Mouse (Mus musculus): ENCODE measurements around the gene Tpo. TPM values are rescaled to one million over a fixed set of nuclear protein-coding genes. Genes with fewer than 3 reads are reported as not detected.

The Tpo gene
- polyA plus RNA-seq, 1 experiment from 2014 or later, result not detected

DNA sequence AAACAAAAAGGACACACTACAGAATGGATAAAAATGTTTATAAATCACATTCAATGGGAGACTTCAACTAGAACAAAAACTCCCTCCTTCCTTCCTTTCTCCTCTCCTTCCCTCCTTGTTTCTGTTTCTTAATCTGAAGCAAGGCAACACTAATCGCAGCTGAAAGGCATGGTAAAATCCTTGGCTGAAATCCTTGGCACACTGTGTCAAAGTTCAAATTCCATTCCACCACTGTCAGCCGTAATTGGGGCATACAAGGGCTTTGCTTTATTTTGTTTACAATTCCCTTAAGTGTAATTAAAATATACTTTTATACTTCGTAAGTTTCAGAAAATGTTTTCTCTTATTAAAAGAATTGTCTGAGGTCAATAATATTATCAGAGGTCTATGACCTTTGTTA lies 108.9 kb downstream of the Tpo start:
- H3K4me3 ChIP-seq (ENCODE audit: low read depth, low read length), result no peak overlapping the region
- ATAC-seq (replicated peaks; ENCODE audit: low FRiP score) (no peak), DNase-seq (ENCODE audit: low spot score) (no peak)
- no peaks in the 10 kb centered on the region; the same call in 1 of the 2 replicates for H3K36me3 ChIP-seq (ENCODE audit: control insufficient read depth, insufficient read depth, low read length)
- no peak overlapping the region for H3K9ac ChIP-seq (ENCODE audit: low read depth, low read length)
- H3K4me1 ChIP-seq (replicated peaks; ENCODE audit: control insufficient read depth, insufficient read depth, low read length), result no peaks in the 10 kb centered on the region
- H3K27ac ChIP-seq (ENCODE audit: low read depth, low read length), result no peak overlapping the region
- 55% methylated on average over 3 of the region's 3 CpGs for WGBS
- H3K9me3 ChIP-seq (ENCODE audit: control insufficient read depth, low read length), result no peaks in the 10 kb centered on the region
- no peaks in the 10 kb centered on the region for H3K27me3 ChIP-seq (replicated peaks; ENCODE audit: control insufficient read depth, insufficient read depth, low read length)
- H3K4me2 ChIP-seq, result no peak overlapping the region

DNA sequence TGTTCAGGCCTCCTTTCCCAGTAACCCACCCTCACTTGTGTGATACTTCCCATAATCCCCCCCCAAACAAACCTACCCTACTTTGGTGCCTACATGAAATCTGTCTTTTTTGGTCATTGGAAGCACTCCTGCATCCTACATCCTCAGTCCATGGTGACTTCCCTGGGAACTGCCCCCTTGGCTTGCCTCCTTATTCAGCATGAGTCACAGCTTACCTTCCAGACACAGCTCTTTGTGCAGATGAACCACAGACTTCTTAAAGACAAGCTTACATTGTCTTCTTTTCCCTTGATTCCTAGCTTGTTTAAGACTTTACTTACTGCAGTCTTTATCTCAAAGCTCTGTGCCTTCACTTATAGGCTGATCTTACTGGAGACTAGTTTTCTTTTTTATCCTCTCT lies 112.0 kb downstream of the Tpo start:
- Histone ChIP-seq H3K4me1 (replicated peaks; ENCODE audit: control insufficient read depth, insufficient read depth, low read length) (no peaks in the 10 kb centered on the region), H3K9me3 (ENCODE audit: control insufficient read depth, low read length) (no peaks in the 10 kb centered on the region), H3K27ac (ENCODE audit: low read depth, low read length) (no peak overlapping the region), H3K4me3 (ENCODE audit: low read depth, low read length) (no peak overlapping the region), H3K4me2 (no peak overlapping the region), H3K27me3 (replicated peaks; ENCODE audit: control insufficient read depth, insufficient read depth, low read length) (no peaks in the 10 kb centered on the region), H3K36me3 (ENCODE audit: control insufficient read depth, insufficient read depth, low read length) (peaks cover 4% of the 10 kb centered on the region; the same call in 1 of the 2 replicates), H3K9ac (ENCODE audit: low read depth, low read length) (no peak overlapping the region)
- DNase-seq (ENCODE audit: low spot score), result no peak
- no peak for ATAC-seq (replicated peaks; ENCODE audit: low FRiP score)

DNA sequence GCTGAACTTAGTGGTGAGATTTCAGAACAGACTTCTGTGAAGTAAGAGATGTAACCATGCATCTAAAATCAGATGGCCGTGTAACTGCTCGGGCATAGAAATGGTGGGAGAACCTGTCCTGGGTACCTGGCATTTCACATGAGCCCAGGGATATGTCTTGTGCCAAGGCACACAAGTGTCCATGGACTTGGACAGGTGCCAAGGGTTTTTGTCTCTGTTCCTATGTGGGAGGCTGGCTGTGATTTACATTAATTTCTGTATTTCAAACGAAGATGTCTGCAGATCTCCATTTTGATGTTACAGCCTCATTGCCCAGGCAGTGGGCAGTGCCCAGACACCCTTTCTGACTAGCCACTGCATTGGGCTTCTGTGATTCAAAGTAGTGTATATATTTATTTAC lies 115.3 kb downstream of the Tpo start:
- DNase-seq (ENCODE audit: low spot score), result no peak
- H3K27me3 ChIP-seq (replicated peaks; ENCODE audit: control insufficient read depth, insufficient read depth, low read length), result no peaks in the 10 kb centered on the region
- H3K4me2 ChIP-seq, result no peak overlapping the region
- 88% methylated on average over 3 of the region's 3 CpGs for WGBS
- H3K4me3 ChIP-seq (ENCODE audit: low read depth, low read length), result no peak overlapping the region
- no peak overlapping the region for H3K9ac ChIP-seq (ENCODE audit: low read depth, low read length)
- H3K9me3 ChIP-seq (ENCODE audit: control insufficient read depth, low read length), result no peaks in the 10 kb centered on the region
- H3K36me3 ChIP-seq (ENCODE audit: control insufficient read depth, insufficient read depth, low read length), result peaks cover 4% of the 10 kb centered on the region; the same call in 1 of the 2 replicates
- ATAC-seq (replicated peaks; ENCODE audit: low FRiP score), result no peak
- no peaks in the 10 kb centered on the region for H3K4me1 ChIP-seq (replicated peaks; ENCODE audit: control insufficient read depth, insufficient read depth, low read length)
- H3K27ac ChIP-seq (ENCODE audit: low read depth, low read length), result no peak overlapping the region

DNA sequence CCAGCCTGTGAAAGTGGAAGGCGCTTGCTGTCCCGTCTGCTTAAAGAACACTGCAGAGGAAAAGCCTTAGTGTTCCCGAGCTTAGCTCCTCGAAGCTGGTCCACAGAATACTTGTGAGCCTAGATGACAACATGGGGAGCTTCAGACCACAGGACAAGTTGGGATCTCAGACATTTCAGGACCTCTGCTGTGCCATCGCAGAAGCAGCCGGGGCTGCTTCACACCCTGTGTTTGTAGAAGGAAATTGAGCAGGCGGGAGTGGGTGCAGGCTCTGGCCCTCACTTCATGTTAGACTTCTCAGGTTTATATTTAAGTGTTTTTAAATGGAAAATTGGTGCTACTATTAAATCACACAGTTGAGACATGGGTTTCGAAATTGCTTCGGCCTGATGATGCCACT lies 116.9 kb downstream of the Tpo start:
- Histone ChIP-seq H3K27me3 (replicated peaks; ENCODE audit: control insufficient read depth, insufficient read depth, low read length) (no peaks in the 10 kb centered on the region), H3K27ac (ENCODE audit: low read depth, low read length) (no peak overlapping the region), H3K9ac (ENCODE audit: low read depth, low read length) (no peak overlapping the region), H3K4me3 (ENCODE audit: low read depth, low read length) (no peak overlapping the region), H3K9me3 (ENCODE audit: control insufficient read depth, low read length) (no peaks in the 10 kb centered on the region), H3K4me2 (no peak overlapping the region), H3K4me1 (replicated peaks; ENCODE audit: control insufficient read depth, insufficient read depth, low read length) (no peaks in the 10 kb centered on the region), H3K36me3 (ENCODE audit: control insufficient read depth, insufficient read depth, low read length) (peaks cover 7% of the 10 kb centered on the region)
- no peak for ATAC-seq (replicated peaks; ENCODE audit: low FRiP score)
- WGBS, result 86% methylated on average over 9 of the region's 9 CpGs
- no peak for DNase-seq (ENCODE audit: low spot score)

DNA sequence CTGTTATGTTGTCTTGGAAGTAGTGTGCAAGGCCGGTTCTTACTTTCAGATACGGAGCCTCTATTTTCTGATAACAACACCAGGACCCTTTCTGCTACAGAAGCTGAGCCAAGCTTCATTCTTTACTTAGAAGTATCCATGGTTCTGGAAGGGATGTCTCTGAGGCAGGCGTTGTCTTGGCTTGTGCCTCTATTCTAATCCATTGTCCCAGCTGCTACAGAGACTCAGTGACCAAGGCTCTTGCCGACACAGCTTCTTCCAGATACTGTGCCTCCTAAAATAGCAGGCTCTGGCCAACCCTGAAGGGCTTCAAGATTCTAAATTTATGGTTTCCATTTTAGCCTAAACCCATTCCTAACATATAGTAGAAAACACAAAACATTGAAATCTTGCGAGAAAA lies 123.7 kb downstream of the Tpo start:
- H3K27me3 ChIP-seq (replicated peaks; ENCODE audit: control insufficient read depth, insufficient read depth, low read length), result no peaks in the 10 kb centered on the region
- H3K4me3 ChIP-seq (ENCODE audit: low read depth, low read length), result no peak overlapping the region
- no peaks in the 10 kb centered on the region for H3K9me3 ChIP-seq (ENCODE audit: control insufficient read depth, low read length)
- H3K4me1 ChIP-seq (replicated peaks; ENCODE audit: control insufficient read depth, insufficient read depth, low read length), result no peaks in the 10 kb centered on the region
- ATAC-seq (replicated peaks; ENCODE audit: low FRiP score) (no peak), DNase-seq (ENCODE audit: low spot score) (no peak)
- WGBS, result 85% methylated on average over 5 of the region's 5 CpGs
- no peak overlapping the region for H3K4me2 ChIP-seq
- peaks cover 9% of the 10 kb centered on the region for H3K36me3 ChIP-seq (ENCODE audit: control insufficient read depth, insufficient read depth, low read length)
- no peak overlapping the region for H3K27ac ChIP-seq (ENCODE audit: low read depth, low read length)
- H3K9ac ChIP-seq (ENCODE audit: low read depth, low read length), result no peak overlapping the region

DNA sequence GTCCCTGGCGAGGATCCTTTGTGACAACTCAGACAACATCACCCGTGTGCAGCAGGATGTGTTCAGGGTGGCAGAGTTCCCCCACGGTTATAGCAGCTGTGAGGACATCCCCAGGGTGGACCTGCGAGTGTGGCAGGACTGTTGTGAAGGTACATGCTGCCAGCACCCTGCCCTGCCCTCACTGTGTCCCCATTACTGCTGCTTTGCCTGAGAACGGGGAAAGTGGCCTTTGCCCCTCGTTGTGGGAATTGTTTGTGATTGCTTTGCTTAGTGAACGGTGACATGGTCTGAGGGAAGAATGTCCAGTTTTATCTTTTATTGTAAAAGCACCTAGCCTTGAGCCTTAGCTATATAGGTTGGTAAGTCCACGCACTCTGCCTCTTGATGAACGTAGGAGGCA lies 125.8 kb downstream of the Tpo start:
- DNase-seq (ENCODE audit: low spot score), result no peak
- H3K9me3 ChIP-seq (ENCODE audit: control insufficient read depth, low read length), result no peaks in the 10 kb centered on the region
- WGBS, result 78% methylated on average over 9 of the region's 9 CpGs
- no peak overlapping the region for H3K9ac ChIP-seq (ENCODE audit: low read depth, low read length)
- H3K4me1 ChIP-seq (replicated peaks; ENCODE audit: control insufficient read depth, insufficient read depth, low read length), result no peaks in the 10 kb centered on the region
- no peak overlapping the region for H3K27ac ChIP-seq (ENCODE audit: low read depth, low read length)
- no peaks in the 10 kb centered on the region for H3K27me3 ChIP-seq (replicated peaks; ENCODE audit: control insufficient read depth, insufficient read depth, low read length)
- H3K4me3 ChIP-seq (ENCODE audit: low read depth, low read length), result no peak overlapping the region
- H3K36me3 ChIP-seq (ENCODE audit: control insufficient read depth, insufficient read depth, low read length), result peaks cover 6% of the 10 kb centered on the region; the same call in 1 of the 2 replicates
- no peak overlapping the region for H3K4me2 ChIP-seq
- no peak for ATAC-seq (replicated peaks; ENCODE audit: low FRiP score)

Other genes with a start within 250 kb of the Tpo start
- gene Pxdn, start 195.0 kb downstream of the Tpo start, polyA plus RNA-seq (2014; fragmentation: Nextera tagmentation; extraction: Ambion mirVana), result 33.9 and 37.3 TPM in 2 replicates
- 1.1 and 1.5 TPM in 2 replicates for gene Sntg2, start 240.8 kb upstream of the Tpo start, polyA plus RNA-seq (2014; fragmentation: Nextera tagmentation; extraction: Ambion mirVana)

Data from liver, embryonic 11.5 days (tissue).